Mouse (Mus musculus) layer of hippocampus, postnatal 10 days (tissue): ENCODE results near the gene Celsr1. TPM values are rescaled to one million over a fixed set of nuclear protein-coding genes. Genes with fewer than 3 reads are reported as not detected.
"Not testable (repeated sequence)": the region's sequence is repeated elsewhere in the genome, so short reads cannot be mapped to it uniquely, and the experiment has no call there.

Experiments
- DNase-seq, 2 experiments: peaks; one replicate each; pipeline ENCODE4 v3.0.0; 2021; ENCODE audit warnings: low spot score in 2 of 2
- total RNA-seq, 2 experiments: library from RNA; stranded (reverse); gene quantifications; 2 replicates each; pipeline ENCODE4 v1.2.3; 2021

The Celsr1 gene
- total RNA-seq, 2 experiments from 2014 or later: 6.7 to 7.4 TPM

DNA sequence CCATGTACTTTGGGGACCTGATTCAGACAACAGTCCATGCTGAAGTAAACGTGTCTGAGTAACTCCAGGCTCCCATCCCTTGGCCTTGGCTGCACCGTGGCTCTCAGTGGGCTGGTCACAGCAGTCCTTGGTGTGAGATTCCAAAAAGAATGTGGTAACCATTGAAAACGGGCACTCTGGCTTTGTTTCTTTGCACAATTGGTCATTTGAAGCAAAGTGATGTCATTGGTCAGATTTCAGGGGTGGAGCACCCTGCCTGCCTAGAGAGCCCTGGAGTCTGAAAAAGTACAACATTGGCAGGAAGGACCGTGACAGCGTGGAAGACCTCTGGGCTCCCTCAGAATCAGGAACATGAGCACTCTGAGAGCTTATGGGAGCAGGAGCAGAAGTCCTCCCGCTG, 134.2 kb downstream of the Celsr1 start:
- DNase-seq: no peak

DNA sequence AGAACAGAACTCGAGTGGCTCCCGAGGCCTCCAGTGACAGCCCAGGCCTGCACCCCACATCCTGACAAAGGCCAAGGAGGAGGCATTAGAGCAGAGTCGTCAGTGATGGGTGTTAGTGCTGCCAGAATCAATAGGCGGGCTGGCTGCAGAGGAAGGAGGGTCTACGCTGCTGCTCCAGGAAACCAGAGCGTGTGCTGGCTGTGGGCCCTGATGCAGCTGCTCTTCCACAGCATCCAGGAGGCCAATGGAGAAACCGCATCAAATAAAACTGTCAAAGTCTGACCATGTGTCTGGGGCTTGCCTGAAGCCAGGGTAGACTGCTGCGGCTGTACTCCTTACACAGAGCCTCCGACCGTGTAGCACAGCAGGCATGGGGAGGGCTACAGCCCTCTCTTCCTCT, 136.5 kb downstream of the Celsr1 start:
- DNase-seq: no peak

DNA sequence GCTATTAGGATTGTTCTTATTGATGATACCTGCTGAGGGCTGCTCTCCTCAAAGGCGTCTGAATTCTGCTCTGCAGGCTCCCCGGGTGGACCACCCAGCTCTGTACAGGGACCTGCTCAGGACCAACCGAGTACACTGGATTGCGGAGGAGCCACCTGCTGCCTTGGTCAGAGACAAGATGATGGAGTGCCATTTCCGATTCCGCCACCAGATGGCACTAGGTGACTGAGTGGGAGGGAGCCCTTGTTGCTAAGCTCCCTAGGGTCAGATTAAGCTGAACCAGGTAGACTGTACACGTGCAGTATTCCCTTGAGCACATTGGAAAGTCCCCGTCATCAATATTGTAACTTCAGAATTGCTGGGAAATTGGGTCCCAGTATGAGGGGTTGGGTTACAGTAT, 137.3 kb downstream of the Celsr1 start:
- DNase-seq: peak; percentile 93 to 94

DNA sequence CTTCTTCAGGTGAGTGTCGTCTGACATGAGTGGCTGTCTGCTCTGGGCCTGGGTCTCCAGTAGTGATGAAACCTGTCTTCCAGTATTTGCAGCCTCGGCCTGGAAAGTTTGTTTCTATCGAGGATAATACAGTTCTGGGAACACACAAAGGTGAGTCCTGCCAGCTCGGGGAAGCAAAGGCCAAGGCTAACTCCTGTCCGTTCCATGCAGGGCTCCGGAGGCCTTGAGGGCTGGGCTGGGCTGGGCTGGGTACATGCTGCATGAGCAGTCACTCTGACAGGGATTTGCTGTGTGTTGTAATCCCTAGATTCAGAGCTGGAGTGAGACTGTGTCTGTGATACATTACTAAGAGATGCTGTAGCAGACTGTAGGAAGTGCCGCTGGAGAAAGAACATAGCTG, 139.7 kb downstream of the Celsr1 start:
- no peak for DNase-seq

DNA sequence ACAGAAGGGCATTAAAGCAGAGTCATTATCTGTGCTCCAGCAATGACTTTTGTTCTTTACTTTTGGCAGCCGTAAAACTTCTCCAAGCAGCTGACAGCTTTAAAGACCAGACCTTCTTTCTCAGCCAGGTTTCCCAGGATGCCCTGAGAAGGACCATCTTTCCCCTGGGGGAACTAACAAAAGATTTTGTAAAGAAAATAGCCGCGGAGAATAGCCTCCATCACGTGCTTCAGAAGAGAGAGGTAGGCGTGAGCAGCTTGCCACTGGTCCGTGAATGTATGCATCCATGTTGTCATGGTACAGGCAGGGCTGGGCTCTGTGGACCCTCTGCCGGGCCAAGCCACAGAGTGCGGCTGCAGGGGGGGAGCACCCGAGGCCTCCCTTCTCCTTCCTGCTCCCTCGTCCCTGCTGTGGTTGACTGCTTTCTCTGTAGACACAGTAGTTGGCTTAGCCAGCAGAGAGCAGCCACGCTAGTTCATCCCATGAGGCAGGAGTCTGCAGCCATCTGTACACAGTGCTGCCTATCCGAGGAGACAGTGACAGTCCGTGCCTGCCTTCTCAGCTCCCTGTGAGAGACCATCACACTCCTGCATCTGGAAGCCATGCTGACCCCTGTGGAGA, 141.0 kb downstream of the Celsr1 start:
- no peak for DNase-seq

DNA sequence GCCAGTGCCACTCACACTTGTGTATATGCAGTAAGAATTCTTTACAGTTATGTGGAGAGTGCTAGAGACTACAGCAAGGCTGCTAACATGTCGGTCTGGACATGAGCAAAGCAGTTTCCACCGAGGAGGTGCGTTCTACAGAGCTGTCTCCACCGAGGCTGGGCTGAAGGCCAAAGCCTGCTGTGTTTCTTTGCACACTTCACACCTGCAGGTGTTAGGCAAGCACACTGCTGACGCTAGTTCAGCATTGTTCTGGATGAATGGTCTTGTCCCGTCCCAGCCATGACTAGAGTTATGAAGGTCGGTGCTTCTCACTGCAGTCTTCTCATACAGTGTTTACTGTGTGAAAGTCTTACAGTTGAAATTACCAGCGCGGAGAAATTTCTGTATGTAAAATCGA, 141.6 kb downstream of the Celsr1 start:
- DNase-seq: no peak

DNA sequence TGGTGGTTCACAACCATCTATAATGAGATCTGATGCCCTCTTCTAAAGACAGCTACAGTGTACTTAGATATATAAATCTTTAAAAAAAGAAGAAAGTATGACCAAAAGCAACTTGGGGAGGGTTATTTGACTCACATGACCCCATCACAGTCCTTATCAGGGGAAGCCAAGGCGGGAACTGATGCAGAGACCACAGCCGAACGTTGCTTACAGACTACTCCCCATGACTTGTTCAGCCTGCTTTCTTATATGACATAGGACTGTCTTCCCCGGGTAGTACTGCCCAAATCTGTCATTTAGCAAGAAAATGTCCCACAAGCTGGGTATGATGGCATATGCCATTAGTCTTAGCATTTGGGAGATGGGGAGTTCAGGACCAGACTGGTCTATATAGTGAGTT, 144.3 kb downstream of the Celsr1 start:
- no peak for DNase-seq

DNA sequence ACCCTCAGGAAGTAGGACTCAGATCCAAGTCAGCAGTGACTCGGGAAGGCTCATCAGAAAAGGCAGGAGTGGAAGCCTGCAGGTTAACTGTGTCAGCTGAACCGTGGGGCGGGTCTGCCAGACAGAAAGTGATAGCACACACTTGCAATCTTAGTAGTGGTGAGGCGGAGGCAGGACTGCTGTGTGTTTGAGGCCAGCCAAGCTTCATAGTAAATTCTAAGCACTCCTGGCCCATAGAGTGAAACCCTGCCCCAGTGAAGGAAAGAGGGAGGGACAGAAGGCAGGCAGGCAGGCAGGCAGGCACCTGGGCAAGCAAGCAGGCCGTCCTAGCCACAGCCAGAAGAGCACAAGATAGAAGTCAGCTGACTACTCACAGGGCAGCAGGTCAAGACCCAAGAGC, 148.0 kb downstream of the Celsr1 start:
- no peak for DNase-seq

DNA sequence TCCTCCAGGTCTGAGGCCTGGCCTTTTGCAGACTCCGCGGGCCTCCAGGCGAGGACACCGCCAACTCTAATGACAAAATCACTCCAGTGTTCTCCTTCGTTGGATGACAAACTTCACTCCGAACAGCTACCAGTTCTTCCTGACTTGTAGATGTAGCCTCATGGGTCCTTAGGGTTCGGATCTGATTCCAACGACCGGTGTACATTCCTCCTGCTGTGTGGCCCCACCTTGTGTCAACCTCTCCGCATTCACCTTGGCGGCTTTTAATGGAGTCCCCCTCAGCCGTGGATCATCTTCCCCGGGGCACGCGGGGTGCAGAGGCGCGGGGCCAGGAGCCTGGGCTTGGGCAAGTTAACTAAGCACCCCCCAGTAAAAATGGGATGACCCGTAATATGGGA, 154.1 kb downstream of the Celsr1 start:
- DNase-seq: peak; percentile 37 to 48

DNA sequence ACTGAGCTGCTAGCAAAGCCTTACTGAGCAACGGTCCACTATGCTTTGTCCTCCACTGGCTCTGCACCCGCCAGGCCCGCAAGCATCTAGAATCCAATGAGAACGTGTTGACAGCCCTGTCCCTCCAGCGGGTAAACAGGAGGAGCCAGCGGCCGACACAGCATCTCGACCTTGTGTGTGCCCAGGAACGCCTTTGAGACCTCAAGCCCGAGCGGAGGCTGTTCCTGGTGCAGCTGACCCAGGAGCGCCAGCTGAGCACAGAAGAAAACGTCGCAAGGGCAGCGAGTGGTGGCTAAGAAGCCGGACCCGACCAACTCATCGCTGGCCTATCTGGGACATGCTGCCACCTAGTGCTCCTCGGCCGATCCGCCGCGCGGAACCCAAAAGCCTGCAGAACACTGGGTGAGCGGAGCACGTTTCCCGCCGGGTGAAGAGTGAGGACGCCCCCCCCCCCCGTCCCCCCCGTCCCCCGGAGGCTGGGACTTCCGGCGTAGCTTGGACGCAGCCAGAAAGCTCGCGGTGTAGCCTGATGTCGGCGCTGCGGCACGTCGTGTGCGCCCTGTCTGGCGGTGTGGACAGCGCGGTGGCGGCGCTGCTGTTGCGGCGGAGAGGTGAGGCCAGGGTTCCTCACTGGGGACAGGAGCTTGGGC, 154.6 kb downstream of the Celsr1 start, which contains the start of gene Trmu:
Trmu (plus strand) TSS at position 465 of the 650 bp plus-strand sequence.
- peak; percentile 90 to 92 for DNase-seq

DNA sequence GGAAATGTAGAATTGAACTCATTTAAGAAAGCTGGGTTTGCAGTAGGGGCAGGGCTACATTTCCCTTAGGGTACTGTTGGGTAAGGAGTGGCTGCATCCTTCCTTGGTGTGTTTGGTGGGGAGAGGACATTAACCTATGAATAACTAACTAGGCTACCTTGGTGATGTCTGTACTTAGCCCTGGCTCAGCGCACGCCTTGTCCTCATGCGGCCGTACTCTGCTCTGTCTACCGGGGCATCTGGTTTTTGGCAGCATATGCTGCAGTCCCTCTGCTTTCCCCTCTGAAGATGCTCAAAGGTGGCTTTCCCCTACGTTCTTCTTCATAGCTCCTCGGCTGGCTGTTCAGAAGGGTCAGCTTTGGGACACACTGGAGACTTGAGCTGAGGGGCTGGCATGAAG, 156.2 kb downstream of the Celsr1 start:
- DNase-seq: no peak

DNA sequence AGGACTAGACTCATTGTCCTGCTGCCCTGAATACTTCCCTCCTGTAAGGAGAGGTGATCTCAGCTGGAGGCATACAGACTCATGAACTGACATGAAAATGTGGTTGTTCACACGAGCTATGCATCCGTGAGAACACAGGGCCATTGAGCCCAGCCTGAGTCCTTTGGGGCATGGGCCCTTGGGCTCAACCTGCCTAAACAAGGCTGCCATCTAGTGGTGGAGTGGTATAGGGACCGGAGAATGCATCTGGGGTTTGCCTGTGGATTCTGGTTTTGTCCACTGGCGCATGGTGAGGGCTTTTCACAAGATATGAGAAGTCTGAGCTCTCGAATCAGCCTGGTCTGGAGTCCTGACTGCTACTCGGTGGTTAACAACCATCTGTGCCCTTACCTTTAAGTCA, 165.9 kb downstream of the Celsr1 start:
- peak; percentile 72 to 79 for DNase-seq

DNA sequence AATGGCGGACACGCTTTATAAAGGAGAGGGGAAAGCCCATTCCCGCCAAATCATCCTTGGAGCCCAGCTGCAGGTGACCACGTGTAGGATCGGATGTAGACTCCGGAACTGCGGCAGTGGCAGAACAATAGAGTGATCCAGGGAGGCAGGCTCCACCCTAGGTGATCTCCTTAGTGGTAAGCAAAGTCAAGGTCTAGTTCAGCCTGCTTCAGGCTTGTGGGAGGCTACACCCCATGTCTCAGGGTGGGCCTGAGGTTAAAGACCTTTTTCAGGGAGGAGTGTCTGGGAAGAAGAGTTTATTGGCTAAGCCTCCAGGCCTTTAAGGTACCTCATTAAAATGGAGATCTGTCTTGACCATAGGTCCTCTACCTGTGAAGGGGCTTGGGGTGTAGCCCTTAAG, 167.7 kb downstream of the Celsr1 start:
- not testable (repeated sequence) for DNase-seq

DNA sequence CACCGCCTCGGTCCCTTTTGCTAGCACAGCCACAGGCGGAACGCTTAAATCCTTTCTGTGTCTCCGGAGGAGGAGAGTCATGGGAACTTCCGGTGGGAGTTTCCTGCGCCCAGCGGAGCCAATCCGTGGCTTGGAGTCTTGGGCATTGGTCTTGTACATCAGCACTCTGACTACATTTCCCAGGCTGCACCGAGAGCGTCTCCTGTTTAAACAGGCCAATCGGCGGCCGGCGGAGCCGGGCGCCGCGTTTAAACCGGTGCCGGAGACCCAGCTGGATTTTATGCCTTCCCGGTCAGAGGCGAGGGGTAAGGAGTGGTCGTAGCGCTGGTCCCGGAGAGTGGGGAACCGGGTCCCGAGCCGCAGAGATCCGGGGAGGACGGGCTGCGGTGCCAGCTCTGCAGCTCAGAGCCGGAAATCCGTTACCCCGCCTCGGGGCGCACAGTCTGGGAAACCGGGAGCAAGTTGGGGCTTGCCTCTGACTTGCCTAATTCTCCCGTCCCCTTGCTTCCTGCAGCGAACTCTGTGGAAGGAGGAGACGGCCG, 174.0 kb downstream of the Celsr1 start, which contains the start of gene Gtse1:
Gtse1 (plus strand) TSS at position 256 of the 542 bp plus-strand sequence.
- peak; percentile 91 to 95 for DNase-seq

DNA sequence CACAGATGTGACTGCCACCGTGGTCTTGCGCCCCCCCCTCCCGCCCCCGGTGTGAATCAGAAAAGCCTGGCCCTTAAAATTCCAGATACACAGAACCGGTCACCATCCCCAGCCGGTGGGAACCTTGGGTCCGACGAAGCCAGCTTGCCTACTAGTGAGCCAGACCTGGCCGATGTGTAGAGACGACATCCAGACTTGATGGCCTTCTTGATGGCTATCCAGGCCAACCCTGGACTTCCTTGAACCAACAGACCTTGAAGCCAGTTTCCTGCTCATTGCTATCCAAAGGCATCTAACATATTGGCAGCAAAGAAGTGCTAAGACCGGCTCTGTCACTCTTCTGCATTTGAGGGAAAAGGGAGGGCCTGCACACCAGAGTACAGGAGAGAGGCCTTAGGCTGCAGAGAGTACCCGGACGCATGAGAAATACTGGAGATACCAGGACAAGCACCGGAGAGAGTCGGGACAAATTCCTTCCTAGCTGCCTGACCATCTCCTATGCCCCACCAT, 174.5 kb downstream of the Celsr1 start:
- no peak for DNase-seq

DNA sequence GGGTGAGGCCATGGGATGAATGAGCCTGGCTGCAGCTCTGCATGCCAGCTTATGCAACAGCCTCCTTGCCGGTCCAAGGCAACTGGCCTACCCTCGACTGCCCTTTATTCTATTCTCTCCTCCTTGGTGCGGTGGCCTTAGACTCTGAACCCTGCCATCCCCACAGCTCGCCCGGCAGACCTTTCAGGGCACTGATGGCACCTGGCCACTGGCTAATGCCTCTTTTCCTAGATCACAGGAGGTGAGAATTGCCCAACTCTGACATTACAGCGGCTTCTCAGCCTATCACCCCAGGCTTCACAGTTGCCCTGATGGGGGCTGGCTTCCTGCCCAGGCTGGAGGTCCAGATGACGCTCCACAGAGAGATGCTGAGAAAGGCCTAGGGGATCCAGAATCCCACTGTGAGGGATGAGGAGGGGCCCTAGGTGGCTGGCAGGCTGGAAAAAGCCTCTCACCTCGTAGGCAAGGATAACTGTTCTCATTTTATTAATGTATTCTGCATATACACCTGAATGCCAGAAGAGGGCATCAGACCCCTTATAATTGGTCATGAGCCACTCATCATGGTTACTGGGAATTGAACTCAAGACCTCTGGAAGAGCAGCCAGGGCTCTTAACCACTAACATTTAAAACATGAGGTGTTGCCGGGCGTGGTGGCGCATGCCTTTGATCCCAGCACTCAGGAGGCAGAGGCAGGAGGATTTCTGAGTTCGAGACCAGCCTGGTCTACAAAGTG, 181.8 kb downstream of the Celsr1 start:
- DNase-seq: no peak

Other genes starting within 250 kb of the Celsr1 start
- 10 to 100 TPM; 25.7 to 26.5 TPM for gene Cdpf1, start 222.1 kb downstream of the Celsr1 start, total RNA-seq
- under 1 TPM; 0.42 to 0.43 TPM for gene Pkdrej, start 212.0 kb downstream of the Celsr1 start, total RNA-seq
- gene Ttc38, start 201.5 kb downstream of the Celsr1 start, total RNA-seq: 1 to 10 TPM; 6.1 to 6.4 TPM
- 1 to 10 TPM; 1.9 to 2.3 TPM for gene Gtse1, start 174.0 kb downstream of the Celsr1 start, total RNA-seq
- 10 to 100 TPM; 35.6 to 44.8 TPM for gene Trmu, start 154.5 kb downstream of the Celsr1 start, total RNA-seq
- 10 to 100 TPM; 35.3 to 40.2 TPM for gene Gramd4, start 23.9 kb upstream of the Celsr1 start, total RNA-seq
- gene Cerk, start 152.4 kb upstream of the Celsr1 start, total RNA-seq: 10 to 100 TPM; 38.8 to 41.0 TPM
- gene Tbc1d22a, start 180.7 kb upstream of the Celsr1 start, total RNA-seq: 10 to 100 TPM; 25.1 to 25.2 TPM